Mouse (Mus musculus) adrenal gland, postnatal 14 days (tissue): ENCODE measurements at regions not wholly inside any gene's neighbourhood (a gene's known extent, or its start where the extent isn't known, plus 50 kb on each side); places are given as distances from the start of the nearest gene placed in this dataset.

Source experiments
- DNase-seq: peaks from one replicate; pipeline ENCODE4 v3.0.0; 2021; ENCODE audit warnings: mixed read lengths

- DNase-seq: no peak
These were observed 271.7 kb downstream of the Rps6kc1 start for GRCm38 (mm10) chr1:190639846-190640245.

GRCm38 (mm10) chr1:190634935-190635334 lies 276.6 kb downstream of the Rps6kc1 start:
- DNase-seq: no peak

- DNase-seq: no peak
These were observed 279.9 kb downstream of the Rps6kc1 start for GRCm38 (mm10) chr1:190631641-190632040.

GRCm38 (mm10) chr1:190630193-190630592 lies 281.4 kb downstream of the Rps6kc1 start:
- no peak for DNase-seq

GRCm38 (mm10) chr1:190623916-190624315 lies 287.7 kb downstream of the Rps6kc1 start:
- no peak for DNase-seq

GRCm38 (mm10) chr1:190600425-190600824 lies 311.1 kb downstream of the Rps6kc1 start:
- DNase-seq: no peak

- no peak for DNase-seq
These were observed 311.9 kb downstream of the Rps6kc1 start for GRCm38 (mm10) chr1:190599622-190600021.

- no peak for DNase-seq
These were observed 315.4 kb downstream of the Rps6kc1 start for GRCm38 (mm10) chr1:190596209-190596608.

GRCm38 (mm10) chr1:190591621-190592020 lies 319.9 kb downstream of the Rps6kc1 start:
- no peak for DNase-seq

GRCm38 (mm10) chr1:190589586-190589985 lies 322.0 kb downstream of the Rps6kc1 start:
- no peak for DNase-seq

GRCm38 (mm10) chr1:190583272-190583671 lies 328.3 kb downstream of the Rps6kc1 start:
- DNase-seq: no peak

GRCm38 (mm10) chr1:190580653-190581052 lies 330.9 kb downstream of the Rps6kc1 start:
- no peak for DNase-seq

GRCm38 (mm10) chr1:190570981-190571380 lies 340.6 kb downstream of the Rps6kc1 start:
- no peak for DNase-seq

GRCm38 (mm10) chr1:190570563-190570962 lies 341.0 kb downstream of the Rps6kc1 start:
- no peak for DNase-seq

GRCm38 (mm10) chr1:190566744-190567143 lies 344.8 kb downstream of the Rps6kc1 start:
- DNase-seq: no peak

GRCm38 (mm10) chr1:190562865-190563457 lies 348.6 kb downstream of the Rps6kc1 start:
- no peak for DNase-seq

- DNase-seq: no peak
These were observed 351.5 kb downstream of the Rps6kc1 start for GRCm38 (mm10) chr1:190560086-190560485.

- DNase-seq: peak; percentile 35
These were observed 369.7 kb downstream of the Rps6kc1 start for GRCm38 (mm10) chr1:190541892-190542291.

GRCm38 (mm10) chr1:190532879-190533676 lies 362.6 kb upstream of the Prox1 start:
- no peak for DNase-seq

GRCm38 (mm10) chr1:190531224-190531623 lies 360.7 kb upstream of the Prox1 start:
- no peak for DNase-seq

- no peak for DNase-seq
These were observed 359.6 kb upstream of the Prox1 start for GRCm38 (mm10) chr1:190530079-190530478.

- DNase-seq: no peak
These were observed 357.1 kb upstream of the Prox1 start for GRCm38 (mm10) chr1:190527545-190528137.

GRCm38 (mm10) chr1:190526634-190527033 lies 356.1 kb upstream of the Prox1 start:
- DNase-seq: no peak
